Mouse (Mus musculus): ENCODE data around the gene Tbc1d2. TPM values are rescaled to one million over a fixed set of nuclear protein-coding genes. Genes with fewer than 3 reads are reported as not detected.
"Not testable (repeated sequence)": the region's sequence is repeated elsewhere in the genome, so short reads cannot be mapped to it uniquely, and the experiment has no call there.

The Tbc1d2 gene
- total and polyA plus RNA-seq, 3 experiments: 0.64 to 1.7 (median 1.4) TPM

- intact Hi-C loops (cut with DNase I): no loop called here
- H3K79me2 ChIP-seq (replicated peaks; ENCODE audit: control insufficient read depth, insufficient read depth, low read length): no peaks in the 10 kb centered on the region
- H3K27ac ChIP-seq: no peak overlapping the region
- no peaks in the 10 kb centered on the region for H3K4me1 ChIP-seq (ENCODE audit: control insufficient read depth, insufficient read depth, low read length)
- no peak for TF ChIP-seq CTCF (IDR thresholded peaks at IDR 0.05)
- TF ChIP-seq EP300 (IDR thresholded peaks at IDR 0.05; ENCODE audit: insufficient read depth, low read depth, low read length): no peak
- TF ChIP-seq POLR2A (IDR thresholded peaks at IDR 0.05; ENCODE audit: insufficient read depth, low read depth, low read length): no peak
- no peak overlapping the region for H3K9ac ChIP-seq (ENCODE audit: low read depth, low read length)
- 64% methylated on average over 1 of the region's 1 CpGs for WGBS
- H3K4me3 ChIP-seq: no peak overlapping the region
- no peaks in the 10 kb centered on the region for H3K27me3 ChIP-seq (ENCODE audit: control insufficient read depth, insufficient read depth, low read length)
- no peak for DNase-seq
- no peaks in the 10 kb centered on the region for H3K36me3 ChIP-seq (ENCODE audit: control insufficient read depth, insufficient read depth, low read length)
These were observed 71.8 kb downstream of the Tbc1d2 start for GRCm38 (mm10) chr4:46578228-46578627.

GRCm38 (mm10) chr4:46575509-46576284 lies 74.3 kb downstream of the Tbc1d2 start:
- H3K27me3 ChIP-seq (ENCODE audit: control insufficient read depth, insufficient read depth, low read length); H3K9ac ChIP-seq (ENCODE audit: low read depth, low read length); H3K36me3 ChIP-seq (ENCODE audit: control insufficient read depth, insufficient read depth, low read length); H3K27ac ChIP-seq; H3K4me3 ChIP-seq; DNase-seq; H3K4me1 ChIP-seq (ENCODE audit: control insufficient read depth, insufficient read depth, low read length); intact Hi-C loops (cut with DNase I); H3K79me2 ChIP-seq (replicated peaks; ENCODE audit: control insufficient read depth, insufficient read depth, low read length): not testable (repeated sequence)
- WGBS: 81% methylated on average over 6 of the region's 10 CpGs

GRCm38 (mm10) chr4:46574841-46575240 lies 75.2 kb downstream of the Tbc1d2 start:
- 56% methylated on average over 10 of the region's 12 CpGs for WGBS
- no peaks in the 10 kb centered on the region for H3K4me1 ChIP-seq (ENCODE audit: control insufficient read depth, insufficient read depth, low read length)
- no peak overlapping the region for H3K4me3 ChIP-seq
- DNase-seq: no peak
- H3K36me3 ChIP-seq (ENCODE audit: control insufficient read depth, insufficient read depth, low read length): no peaks in the 10 kb centered on the region
- intact Hi-C loops (cut with DNase I): loop anchor here (1.0 kb wide), 1 partner anchor 10 kb away; no protein-coding TSS in a partner anchor
- no peaks in the 10 kb centered on the region for H3K79me2 ChIP-seq (replicated peaks; ENCODE audit: control insufficient read depth, insufficient read depth, low read length)
- no peaks in the 10 kb centered on the region for H3K27me3 ChIP-seq (ENCODE audit: control insufficient read depth, insufficient read depth, low read length)
- no peak overlapping the region for H3K9ac ChIP-seq (ENCODE audit: low read depth, low read length)
- TF ChIP-seq CTCF (IDR thresholded peaks at IDR 0.05) (no peak), POLR2A (IDR thresholded peaks at IDR 0.05; ENCODE audit: insufficient read depth, low read depth, low read length) (no peak), EP300 (IDR thresholded peaks at IDR 0.05; ENCODE audit: insufficient read depth, low read depth, low read length) (no peak)
- H3K27ac ChIP-seq: no peak overlapping the region

- no peak overlapping the region for H3K9ac ChIP-seq (ENCODE audit: low read depth, low read length)
- no peak for DNase-seq
- intact Hi-C loops (cut with DNase I): loop anchor here (1.0 kb wide), 1 partner anchor 11 kb away; no protein-coding TSS in a partner anchor
- H3K79me2 ChIP-seq (replicated peaks; ENCODE audit: control insufficient read depth, insufficient read depth, low read length): no peaks in the 10 kb centered on the region
- no peaks in the 10 kb centered on the region for H3K36me3 ChIP-seq (ENCODE audit: control insufficient read depth, insufficient read depth, low read length)
- H3K27me3 ChIP-seq (ENCODE audit: control insufficient read depth, insufficient read depth, low read length): no peaks in the 10 kb centered on the region
- TF ChIP-seq EP300 (IDR thresholded peaks at IDR 0.05; ENCODE audit: insufficient read depth, low read depth, low read length) (no peak), CTCF (IDR thresholded peaks at IDR 0.05) (no peak), POLR2A (IDR thresholded peaks at IDR 0.05; ENCODE audit: insufficient read depth, low read depth, low read length) (no peak)
- no peaks in the 10 kb centered on the region for H3K4me1 ChIP-seq (ENCODE audit: control insufficient read depth, insufficient read depth, low read length)
- 46% methylated on average over 9 of the region's 9 CpGs for WGBS
- no peak overlapping the region for H3K27ac ChIP-seq
- no peak overlapping the region for H3K4me3 ChIP-seq
These were observed 75.8 kb downstream of the Tbc1d2 start for GRCm38 (mm10) chr4:46574024-46574753.

GRCm38 (mm10) chr4:46572616-46573015 lies 77.4 kb downstream of the Tbc1d2 start:
- Histone ChIP-seq H3K27ac (no peak overlapping the region), H3K27me3 (ENCODE audit: control insufficient read depth, insufficient read depth, low read length) (no peaks in the 10 kb centered on the region), H3K9ac (ENCODE audit: low read depth, low read length) (no peak overlapping the region), H3K4me3 (no peak overlapping the region), H3K4me1 (ENCODE audit: control insufficient read depth, insufficient read depth, low read length) (no peaks in the 10 kb centered on the region), H3K79me2 (replicated peaks; ENCODE audit: control insufficient read depth, insufficient read depth, low read length) (no peaks in the 10 kb centered on the region), H3K36me3 (ENCODE audit: control insufficient read depth, insufficient read depth, low read length) (no peaks in the 10 kb centered on the region)
- no peak for TF ChIP-seq EP300 (IDR thresholded peaks at IDR 0.05; ENCODE audit: insufficient read depth, low read depth, low read length)
- TF ChIP-seq POLR2A (IDR thresholded peaks at IDR 0.05; ENCODE audit: insufficient read depth, low read depth, low read length): no peak
- 82% methylated on average over 4 of the region's 4 CpGs for WGBS
- intact Hi-C loops (cut with DNase I): no loop called here
- DNase-seq: no peak

GRCm38 (mm10) chr4:46571744-46572143 lies 78.3 kb downstream of the Tbc1d2 start:
- intact Hi-C loops (cut with DNase I): no loop called here
- Histone ChIP-seq H3K9ac (ENCODE audit: low read depth, low read length) (no peak overlapping the region), H3K27ac (no peak overlapping the region), H3K79me2 (replicated peaks; ENCODE audit: control insufficient read depth, insufficient read depth, low read length) (no peaks in the 10 kb centered on the region), H3K4me3 (no peak overlapping the region), H3K27me3 (ENCODE audit: control insufficient read depth, insufficient read depth, low read length) (no peaks in the 10 kb centered on the region), H3K36me3 (ENCODE audit: control insufficient read depth, insufficient read depth, low read length) (no peaks in the 10 kb centered on the region), H3K4me1 (ENCODE audit: control insufficient read depth, insufficient read depth, low read length) (no peaks in the 10 kb centered on the region)
- 89% methylated on average over 9 of the region's 9 CpGs for WGBS
- DNase-seq: no peak
- no peak for TF ChIP-seq EP300 (IDR thresholded peaks at IDR 0.05; ENCODE audit: insufficient read depth, low read depth, low read length)
